Mouse (Mus musculus): ENCODE measurements at regions not wholly inside any gene's neighbourhood (a gene's known extent, or its start where the extent isn't known, plus 50 kb on each side); places are given as distances from the start of the nearest gene placed in this dataset.

- H3K36me3 ChIP-seq, result no peaks in the 10 kb centered on the region
- peaks cover 17% of the 10 kb centered on the region for H3K4me1 ChIP-seq
- H3K4me3 ChIP-seq, result no peak overlapping the region
- no peak overlapping the region for H3K27ac ChIP-seq
- WGBS, result 79% methylated on average over 14 of the region's 14 CpGs
- ATAC-seq (ENCODE audit: low FRiP score, low read depth), result no peak
- 0 out of 2 replicates have a peak, but pooled peaks cover 6% of the 10 kb centered on the region for H3K27me3 ChIP-seq
- H3K9me3 ChIP-seq, result no peaks in the 10 kb centered on the region
- H3K9ac ChIP-seq, result no peak overlapping the region
- H3K4me2 ChIP-seq (replicated peaks), result no peak overlapping the region
Measured at GRCm38 (mm10) chr8:118104464-118105050, 179.0 kb upstream of the Cdh13 start.

- Histone ChIP-seq H3K4me1 (peaks cover 26% of the 10 kb centered on the region), H3K27ac (no peak overlapping the region), H3K36me3 (no peaks in the 10 kb centered on the region), H3K9ac (no peak overlapping the region), H3K9me3 (no peaks in the 10 kb centered on the region), H3K4me3 (no peak overlapping the region), H3K4me2 (replicated peaks) (no peak overlapping the region), H3K27me3 (0 out of 2 replicates have a peak, but pooled peaks cover 6% of the 10 kb centered on the region)
- no peak for ATAC-seq (ENCODE audit: low FRiP score, low read depth)
- 29% methylated on average over 8 of the region's 8 CpGs for WGBS
Measured at GRCm38 (mm10) chr8:118101346-118101745, 182.2 kb upstream of the Cdh13 start.

- Histone ChIP-seq H3K9ac (no peak overlapping the region), H3K27me3 (no peaks in the 10 kb centered on the region), H3K4me2 (replicated peaks) (no peak overlapping the region), H3K4me3 (no peak overlapping the region), H3K4me1 (0 out of 2 replicates have a peak, but pooled peaks cover 2% of the 10 kb centered on the region), H3K27ac (no peak overlapping the region), H3K9me3 (no peaks in the 10 kb centered on the region), H3K36me3 (no peaks in the 10 kb centered on the region)
- ATAC-seq (ENCODE audit: low FRiP score, low read depth), result no peak
- WGBS, result 55% methylated on average over 5 of the region's 5 CpGs
Measured at GRCm38 (mm10) chr8:118062736-118063135, 220.8 kb upstream of the Cdh13 start.

DNA sequence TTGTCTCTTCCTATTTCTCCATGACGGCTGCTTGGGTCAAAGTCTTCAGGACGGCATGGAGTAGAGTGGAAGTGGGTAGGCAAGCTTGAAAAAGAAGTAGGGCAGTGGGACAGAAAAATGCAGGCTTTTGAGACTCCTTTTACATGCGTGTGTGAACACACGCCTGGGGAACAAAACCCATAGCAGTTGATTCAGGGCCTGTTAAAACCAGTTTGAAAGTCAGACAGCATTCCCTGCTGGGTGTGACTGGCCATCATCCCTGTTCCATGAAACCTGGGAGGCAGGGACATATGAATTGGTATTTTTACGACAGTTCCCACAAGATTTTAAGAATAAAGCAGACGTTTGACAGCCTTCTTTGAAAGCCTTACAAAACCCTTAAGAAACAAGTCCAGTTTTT lies 226.8 kb upstream of the Cdh13 start:
- no peaks in the 10 kb centered on the region for H3K27me3 ChIP-seq
- no peaks in the 10 kb centered on the region for H3K9me3 ChIP-seq
- H3K36me3 ChIP-seq, result no peaks in the 10 kb centered on the region
- no peak overlapping the region for H3K4me3 ChIP-seq
- 76% methylated on average over 6 of the region's 6 CpGs for WGBS
- H3K4me1 ChIP-seq, result no peaks in the 10 kb centered on the region
- no peak overlapping the region for H3K4me2 ChIP-seq (replicated peaks)
- ATAC-seq (ENCODE audit: low FRiP score, low read depth), result no peak
- H3K27ac ChIP-seq, result no peak overlapping the region
- no peak overlapping the region for H3K9ac ChIP-seq

GRCm38 (mm10) chr8:118055536-118055935 lies 228.0 kb upstream of the Cdh13 start:
- WGBS, result 82% methylated on average over 5 of the region's 5 CpGs
- Histone ChIP-seq H3K9ac (no peak overlapping the region), H3K36me3 (no peaks in the 10 kb centered on the region), H3K27me3 (no peaks in the 10 kb centered on the region), H3K4me3 (no peak overlapping the region), H3K9me3 (no peaks in the 10 kb centered on the region), H3K27ac (no peak overlapping the region), H3K4me2 (replicated peaks) (no peak overlapping the region), H3K4me1 (no peaks in the 10 kb centered on the region)
- ATAC-seq (ENCODE audit: low FRiP score, low read depth), result no peak

- 76% methylated on average over 3 of the region's 3 CpGs for WGBS
- H3K27me3 ChIP-seq, result no peaks in the 10 kb centered on the region
- no peak for ATAC-seq (ENCODE audit: low FRiP score, low read depth)
- no peaks in the 10 kb centered on the region for H3K4me1 ChIP-seq
- H3K4me2 ChIP-seq (replicated peaks), result no peak overlapping the region
- no peaks in the 10 kb centered on the region for H3K9me3 ChIP-seq
- H3K36me3 ChIP-seq, result no peaks in the 10 kb centered on the region
- H3K9ac ChIP-seq, result no peak overlapping the region
- H3K27ac ChIP-seq, result no peak overlapping the region
- H3K4me3 ChIP-seq, result no peak overlapping the region
Measured at GRCm38 (mm10) chr8:118050386-118050785, 233.1 kb upstream of the Cdh13 start.

DNA sequence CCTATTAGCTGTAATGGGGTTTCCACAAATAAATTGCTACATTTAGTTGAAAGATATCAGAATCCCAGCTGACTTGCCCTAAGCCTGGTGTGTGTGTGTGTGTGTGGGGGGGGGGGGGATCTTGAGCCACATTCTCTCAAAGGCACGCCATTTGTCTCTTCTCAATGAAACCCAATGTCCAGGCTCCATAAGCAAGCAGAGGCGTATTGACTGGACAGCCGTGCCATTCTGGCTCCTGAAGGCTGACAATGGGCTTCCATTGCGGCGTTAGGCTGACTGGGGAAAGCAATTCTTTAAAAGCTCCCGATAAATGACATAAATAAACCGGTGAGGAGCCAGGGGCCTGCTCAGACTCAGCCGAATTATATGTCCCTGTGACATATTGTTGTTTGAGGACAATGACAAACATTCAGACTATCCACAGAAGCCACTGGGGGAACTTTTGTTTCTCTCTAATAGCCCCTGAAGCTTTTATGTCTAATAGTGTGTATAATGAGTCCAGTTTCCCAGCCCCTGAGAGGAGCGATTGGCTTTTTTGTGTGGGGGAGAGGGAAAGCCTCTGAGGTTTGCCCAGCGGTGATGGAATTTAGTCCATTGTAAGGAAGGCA lies 240.6 kb upstream of the Mphosph6 start:
- Histone ChIP-seq H3K27ac (no peak overlapping the region), H3K4me3 (no peak overlapping the region), H3K4me1 (no peaks in the 10 kb centered on the region), H3K36me3 (no peaks in the 10 kb centered on the region), H3K9ac (no peak overlapping the region), H3K4me2 (replicated peaks) (no peak overlapping the region), H3K27me3 (no peaks in the 10 kb centered on the region), H3K9me3 (no peaks in the 10 kb centered on the region)
- ATAC-seq (ENCODE audit: low FRiP score, low read depth), result no peak
- whole genome bisulfite sequencing, result 79% methylated on average over 10 of the region's 10 CpGs

DNA sequence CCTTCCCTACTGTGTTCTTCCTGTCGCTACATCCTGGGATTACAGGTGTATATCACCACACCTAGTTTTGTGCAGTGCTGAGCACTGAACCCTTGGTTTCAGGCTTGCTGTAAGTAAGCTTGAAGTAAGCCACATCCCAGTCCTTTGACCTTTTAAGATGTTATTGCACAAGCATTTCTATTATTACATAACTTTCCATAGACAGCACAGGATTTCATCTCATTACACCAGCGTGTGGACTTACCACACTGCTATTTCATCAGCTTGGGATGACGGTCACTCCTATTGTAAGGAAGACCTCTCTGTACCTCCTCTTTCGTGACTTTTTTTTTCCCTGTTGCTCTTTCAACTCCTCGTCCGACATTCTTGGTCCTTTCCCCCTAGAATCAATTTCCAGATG lies 239.5 kb upstream of the Mphosph6 start:
- Histone ChIP-seq H3K4me3 (no peak overlapping the region), H3K27ac (no peak overlapping the region), H3K9me3 (no peaks in the 10 kb centered on the region), H3K9ac (no peak overlapping the region), H3K4me2 (replicated peaks) (no peak overlapping the region), H3K4me1 (no peaks in the 10 kb centered on the region), H3K36me3 (no peaks in the 10 kb centered on the region), H3K27me3 (no peaks in the 10 kb centered on the region)
- ATAC-seq (ENCODE audit: low FRiP score, low read depth), result no peak
- 76% methylated on average over 6 of the region's 6 CpGs for WGBS

DNA sequence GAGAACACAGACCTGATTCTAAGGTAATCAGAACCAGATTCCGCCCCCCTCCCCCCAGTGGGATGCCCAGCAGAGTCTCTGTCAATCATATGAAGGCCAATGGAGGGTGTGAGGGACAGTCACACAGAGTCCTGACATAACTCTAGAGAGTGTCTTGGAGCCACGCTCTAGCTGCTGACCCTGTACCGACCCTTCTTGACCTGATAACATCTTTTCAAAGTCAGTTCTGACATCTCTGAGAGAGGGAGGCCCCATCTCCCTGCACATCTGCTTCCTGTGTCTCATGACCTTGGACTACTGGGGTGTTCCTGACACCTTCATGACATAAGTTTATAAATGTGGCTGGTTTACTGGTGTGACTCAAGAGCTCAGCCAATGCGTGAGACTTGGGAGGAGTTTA lies 236.1 kb upstream of the Mphosph6 start:
- ATAC-seq (ENCODE audit: low FRiP score, low read depth), result no peak
- WGBS, result 76% methylated on average over 4 of the region's 4 CpGs
- H3K27ac ChIP-seq, result no peak overlapping the region
- no peak overlapping the region for H3K9ac ChIP-seq
- H3K4me2 ChIP-seq (replicated peaks), result no peak overlapping the region
- H3K4me1 ChIP-seq, result no peaks in the 10 kb centered on the region
- no peak overlapping the region for H3K4me3 ChIP-seq
- no peaks in the 10 kb centered on the region for H3K27me3 ChIP-seq
- H3K36me3 ChIP-seq, result no peaks in the 10 kb centered on the region
- H3K9me3 ChIP-seq, result no peaks in the 10 kb centered on the region

DNA sequence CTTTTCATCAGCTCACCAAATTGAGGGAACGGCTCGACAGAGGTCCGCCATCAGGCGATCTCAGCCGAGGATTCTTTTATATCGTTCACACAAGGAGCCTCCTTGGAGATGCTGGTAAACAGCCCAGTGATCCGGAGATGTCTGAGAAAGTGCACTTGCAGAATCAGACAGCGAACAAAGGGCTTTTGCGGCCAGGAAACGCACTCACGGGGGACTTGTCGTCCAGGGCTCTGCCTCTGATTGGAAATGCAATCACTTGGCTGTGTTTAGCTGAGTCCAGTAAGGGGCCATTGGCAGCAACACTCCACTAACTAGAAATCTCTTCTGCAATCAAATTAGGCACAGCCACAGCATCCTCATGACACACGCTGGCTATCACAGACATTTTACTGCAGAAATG lies 232.3 kb upstream of the Mphosph6 start:
- Histone ChIP-seq H3K27me3 (no peaks in the 10 kb centered on the region), H3K9ac (no peak overlapping the region), H3K27ac (no peak overlapping the region), H3K4me1 (no peaks in the 10 kb centered on the region), H3K4me2 (replicated peaks) (no peak overlapping the region), H3K4me3 (no peak overlapping the region), H3K9me3 (no peaks in the 10 kb centered on the region), H3K36me3 (no peaks in the 10 kb centered on the region)
- WGBS, result 67% methylated on average over 13 of the region's 13 CpGs
- ATAC-seq (ENCODE audit: low FRiP score, low read depth), result no peak

- Histone ChIP-seq H3K27me3 (no peaks in the 10 kb centered on the region), H3K4me1 (no peaks in the 10 kb centered on the region), H3K9ac (no peak overlapping the region), H3K36me3 (no peaks in the 10 kb centered on the region), H3K9me3 (no peaks in the 10 kb centered on the region), H3K4me3 (no peak overlapping the region), H3K27ac (no peak overlapping the region), H3K4me2 (replicated peaks) (no peak overlapping the region)
- no peak for ATAC-seq (ENCODE audit: low FRiP score, low read depth)
- 58% methylated on average over 6 of the region's 6 CpGs for WGBS
Measured at GRCm38 (mm10) chr8:118031406-118031805, 229.7 kb upstream of the Mphosph6 start.

GRCm38 (mm10) chr8:118028061-118028850 lies 226.5 kb upstream of the Mphosph6 start:
- no peak for ATAC-seq (ENCODE audit: low FRiP score, low read depth)
- no peak overlapping the region for H3K27ac ChIP-seq
- no peaks in the 10 kb centered on the region for H3K4me1 ChIP-seq
- no peaks in the 10 kb centered on the region for H3K36me3 ChIP-seq
- no peak overlapping the region for H3K4me2 ChIP-seq (replicated peaks)
- no peaks in the 10 kb centered on the region for H3K9me3 ChIP-seq
- no peak overlapping the region for H3K4me3 ChIP-seq
- H3K9ac ChIP-seq, result no peak overlapping the region
- H3K27me3 ChIP-seq, result no peaks in the 10 kb centered on the region
- 85% methylated on average over 13 of the region's 13 CpGs for WGBS

Data from limb, embryonic 13.5 days (tissue).